Mouse (Mus musculus) CH12.LX (cell line): ENCODE measurements around the gene Arl8a. TPM values are rescaled to one million over a fixed set of nuclear protein-coding genes. Genes with fewer than 3 reads are reported as not detected.

Experiments used
- DNase-seq: peaks from one replicate; pipeline ENCODE4 v3.0.0-alpha.2; 2013; ENCODE audit errors: extremely low read depth
- H3K27ac ChIP-seq: 2 replicates; pipeline ENCODE4 v1.5.1; 2012; ENCODE audit warnings: low read depth, mild to moderate bottlenecking, control low read depth, moderate library complexity; ENCODE audit not compliant: insufficient read depth
- H3K27me3 ChIP-seq: replicated peaks from 2 replicates; pipeline ENCODE3; 2012; ENCODE audit warnings: inconsistent platforms
- H3K36me3 ChIP-seq, 2 experiments: replicated peaks in 1 of 2; 2 replicates each; pipeline versions ENCODE3 to v1.6.1; 2012; ENCODE audit warnings: inconsistent platforms in 1 of 2, low read length in 1 of 2, mild to moderate bottlenecking in 1 of 2, mixed read lengths in 1 of 2, moderate library complexity in 1 of 2; ENCODE audit not compliant: control insufficient read depth in 1 of 2, insufficient read depth in 1 of 2
- H3K4me1 ChIP-seq, 2 experiments: 2 replicates each; pipeline ENCODE4 v1.6.1; 2012; ENCODE audit warnings: inconsistent platforms in 1 of 2, moderate library complexity in 1 of 2; ENCODE audit not compliant: insufficient read depth in 2 of 2, control insufficient read depth in 1 of 2
- H3K4me2 ChIP-seq: 2 replicates; pipeline ENCODE4 v1.6.1; 2012; ENCODE audit warnings: low read depth, mild to moderate bottlenecking, control low read depth; ENCODE audit not compliant: poor library complexity, insufficient read depth, severe bottlenecking
- H3K4me3 ChIP-seq, 3 experiments: fragments of 150-350 bp in 1 of 3; sonication (generic) in 1 of 3; replicated peaks in 1 of 3; 2 replicates each; pipeline versions ENCODE3 to v1.5.1; 2011 to 2012; ENCODE audit warnings: low read depth in 2 of 3, low read length in 2 of 3, mild to moderate bottlenecking in 2 of 3, moderate library complexity in 2 of 3, control low read depth in 1 of 3, improper control_type of control experiment in 1 of 3, inconsistent platforms in 1 of 3, mixed read lengths in 1 of 3; ENCODE audit not compliant: poor library complexity in 1 of 3
- H3K79me2 ChIP-seq: replicated peaks from 2 replicates; pipeline ENCODE4 v1.6.1; 2012; ENCODE audit warnings: mild to moderate bottlenecking, moderate library complexity; ENCODE audit not compliant: control insufficient read depth, poor library complexity, insufficient read depth, severe bottlenecking; ENCODE audit errors: extremely low read depth
- H3K9ac ChIP-seq: 2 replicates; pipeline ENCODE4 v1.6.1; 2012; ENCODE audit warnings: low read depth, mild to moderate bottlenecking, control low read depth, moderate library complexity; ENCODE audit not compliant: insufficient read depth
- H3K9me3 ChIP-seq: replicated peaks from 2 replicates; pipeline ENCODE3; 2012; ENCODE audit warnings: low read length, inconsistent platforms, mixed read lengths
- BHLHE40 ChIP-seq: IDR thresholded peaks from 2 replicates; pipeline ENCODE4 v1.6.1; 2011; ENCODE audit warnings: mild to moderate bottlenecking, low read depth, low read length, improper control_type of control experiment
- CHD1 ChIP-seq: IDR thresholded peaks from 2 replicates; pipeline ENCODE4 v1.6.1; 2012; ENCODE audit warnings: low read depth, low read length, improper control_type of control experiment, inconsistent platforms
- CHD2 ChIP-seq: IDR thresholded peaks from 2 replicates; pipeline ENCODE4 v1.6.1; 2011; ENCODE audit warnings: low read length, improper control_type of control experiment
- CTCF ChIP-seq, 2 experiments: IDR thresholded peaks in 1 of 2; conservative IDR thresholded peaks in 1 of 2; 2 replicates each; pipeline ENCODE4 v1.5.1; 2011 to 2012; ENCODE audit warnings: low read depth in 2 of 2, low read length in 2 of 2, improper control_type of control experiment in 1 of 2, inconsistent platforms in 1 of 2, mild to moderate bottlenecking in 1 of 2, moderate library complexity in 1 of 2
- E2F4 ChIP-seq: IDR thresholded peaks from 2 replicates; pipeline ENCODE4 v1.6.1; 2011; ENCODE audit warnings: low read depth, low read length, improper control_type of control experiment; ENCODE audit not compliant: insufficient replicate concordance
- ELF1 ChIP-seq: IDR thresholded peaks from 2 replicates; pipeline ENCODE4 v1.6.1; 2014; ENCODE audit warnings: low read depth, mild to moderate bottlenecking, inconsistent platforms, low read length, improper control_type of control experiment
- EP300 ChIP-seq: IDR thresholded peaks from 2 replicates; pipeline ENCODE4 v1.6.1; 2011; ENCODE audit warnings: low read length, improper control_type of control experiment
- ETS1 ChIP-seq: conservative IDR thresholded peaks from 2 replicates; pipeline ENCODE4 v1.6.1; 2012; ENCODE audit warnings: low read depth, mild to moderate bottlenecking, inconsistent platforms, low read length, improper control_type of control experiment, moderate library complexity
- GABPA ChIP-seq: IDR thresholded peaks from 2 replicates; pipeline ENCODE4 v1.6.1; 2012; ENCODE audit warnings: low read depth, low read length, improper control_type of control experiment, inconsistent platforms; ENCODE audit not compliant: insufficient replicate concordance
- IRF4 ChIP-seq: IDR thresholded peaks from 2 replicates; pipeline ENCODE4 v1.6.1; 2014; ENCODE audit warnings: low read depth, mild to moderate bottlenecking, inconsistent platforms, low read length, improper control_type of control experiment
- JUN ChIP-seq: IDR thresholded peaks from 2 replicates; pipeline ENCODE4 v1.6.1; 2011; ENCODE audit warnings: low read depth, mild to moderate bottlenecking, low read length, improper control_type of control experiment, moderate library complexity; ENCODE audit not compliant: insufficient read depth
- JUND ChIP-seq: conservative IDR thresholded peaks from 2 replicates; pipeline ENCODE4 v1.6.1; 2011; ENCODE audit warnings: low read depth, low read length, improper control_type of control experiment
- KAT2A ChIP-seq: IDR thresholded peaks from 2 replicates; pipeline ENCODE4 v1.6.1; 2012; ENCODE audit warnings: low read length, improper control_type of control experiment, inconsistent platforms; ENCODE audit not compliant: insufficient replicate concordance
- MAFK ChIP-seq: IDR thresholded peaks from 2 replicates; pipeline ENCODE4 v1.6.1; 2011; ENCODE audit warnings: low read length, improper control_type of control experiment; ENCODE audit not compliant: insufficient replicate concordance
- MAX ChIP-seq: IDR thresholded peaks from 2 replicates; pipeline ENCODE4 v1.6.1; 2011; ENCODE audit warnings: low read length, improper control_type of control experiment
- MEF2A ChIP-seq: IDR thresholded peaks from 2 replicates; pipeline ENCODE4 v1.6.1; 2014; ENCODE audit warnings: low read depth, mild to moderate bottlenecking, inconsistent platforms, low read length, improper control_type of control experiment, borderline replicate concordance
- MXI1 ChIP-seq: IDR thresholded peaks from 2 replicates; pipeline ENCODE4 v1.6.1; 2011; ENCODE audit warnings: mild to moderate bottlenecking, low read depth, low read length, improper control_type of control experiment
- NELFE ChIP-seq: IDR thresholded peaks from 2 replicates; pipeline ENCODE4 v1.6.1; 2011; ENCODE audit warnings: low read depth, low read length, improper control_type of control experiment
- POLR2A ChIP-seq: IDR thresholded peaks from 2 replicates; pipeline ENCODE4 v1.6.1; 2011; ENCODE audit warnings: low read depth, mild to moderate bottlenecking, improper control_type of control experiment, low read length
- POLR2AphosphoS2 ChIP-seq: IDR thresholded peaks from 2 replicates; pipeline ENCODE4 v1.6.1; 2011; ENCODE audit warnings: low read depth, low read length, improper control_type of control experiment
- RAD21 ChIP-seq: IDR thresholded peaks from 2 replicates; pipeline ENCODE4 v1.6.1; 2011; ENCODE audit warnings: low read depth, mild to moderate bottlenecking, low read length, improper control_type of control experiment, moderate library complexity
- RCOR1 ChIP-seq: conservative IDR thresholded peaks from 2 replicates; pipeline ENCODE4 v1.6.1; 2012; ENCODE audit warnings: low read depth, mild to moderate bottlenecking, inconsistent platforms, low read length, improper control_type of control experiment
- SIN3A ChIP-seq: IDR thresholded peaks from 2 replicates; pipeline ENCODE4 v1.6.1; 2012; ENCODE audit warnings: low read length, improper control_type of control experiment, inconsistent platforms
- SMC3 ChIP-seq: IDR thresholded peaks from 2 replicates; pipeline ENCODE4 v1.6.1; 2011; ENCODE audit warnings: low read depth, low read length, improper control_type of control experiment
- TBP ChIP-seq: conservative IDR thresholded peaks from 2 replicates; pipeline ENCODE4 v1.6.1; 2011; ENCODE audit warnings: low read depth, low read length, improper control_type of control experiment
- TCF12 ChIP-seq: IDR thresholded peaks from 2 replicates; pipeline ENCODE4 v1.6.1; 2014; ENCODE audit warnings: low read depth, mild to moderate bottlenecking, inconsistent platforms, low read length, improper control_type of control experiment
- UBTF ChIP-seq: IDR thresholded peaks from 2 replicates; pipeline ENCODE4 v1.6.1; 2012; ENCODE audit warnings: low read depth, mild to moderate bottlenecking, inconsistent platforms, low read length, improper control_type of control experiment, moderate library complexity
- USF1 ChIP-seq: IDR thresholded peaks from 2 replicates; pipeline ENCODE4 v1.6.1; 2014; ENCODE audit warnings: low read depth, mild to moderate bottlenecking, inconsistent platforms, low read length, improper control_type of control experiment
- USF2 ChIP-seq: conservative IDR thresholded peaks from 2 replicates; pipeline ENCODE4 v1.6.1; 2011; ENCODE audit warnings: low read depth, low read length, improper control_type of control experiment
- ZC3H11A ChIP-seq: IDR thresholded peaks from 2 replicates; pipeline ENCODE4 v1.6.1; 2012; ENCODE audit warnings: low read depth, mild to moderate bottlenecking, inconsistent platforms, low read length, improper control_type of control experiment
- ZKSCAN1 ChIP-seq: IDR thresholded peaks from 2 replicates; pipeline ENCODE4 v1.6.1; 2012; ENCODE audit warnings: low read depth, inconsistent platforms, low read length, improper control_type of control experiment, borderline replicate concordance
- ZMIZ1 ChIP-seq: IDR thresholded peaks from 2 replicates; pipeline ENCODE4 v1.6.1; 2012; ENCODE audit warnings: low read depth, mild to moderate bottlenecking, inconsistent platforms, low read length, improper control_type of control experiment
- ZNF384 ChIP-seq: IDR thresholded peaks from 2 replicates; pipeline ENCODE4 v1.6.1; 2012; ENCODE audit warnings: low read depth, low read length, improper control_type of control experiment, inconsistent platforms
- dilution Hi-C: fragments of 300-500 bp; cut with MboI; formaldehyde crosslinking; loops from 2 replicates; pipeline ENCODE4 v1.14.3; 2020; ENCODE audit warnings: low sequenced_read_pairs; ENCODE audit not compliant: extremely low pct_unique_long_range_greater_than_20kb, extremely low pct_ligation_motif_present
- in situ Hi-C: fragments of 300-500 bp; cut with MboI; formaldehyde crosslinking; loops from 3 replicates; pipeline ENCODE4 v1.14.3; 2019; ENCODE audit warnings: low sequenced_read_pairs, low pct_ligation_motif_present, low pct_unique_long_range_greater_than_20kb, mixed read lengths
- polyA plus RNA-seq: library from polyadenylated mRNA; unstranded; fragments of >175 nt; gene quantifications from 2 replicates; pipeline ENCODE4 v1.2.1, GENCODE M21; 2012; ENCODE audit warnings: low read depth; ENCODE audit not compliant: insufficient read length
- total RNA-seq, 2 experiments: library from RNA; depleted of rRNA; stranded (reverse); fragments of 300-350 nt in 1 of 2; fragments of >200 nt in 1 of 2; gene quantifications; 2 replicates each; pipeline ENCODE4 v1.2.3; 2012 to 2014

Arl8a gene
- total and polyA plus RNA-seq, 3 experiments: 4.2 to 52.7 (median 10.9) TPM

- DNase-seq: no peak
- H3K27ac ChIP-seq: no peak overlapping the region
- H3K79me2 ChIP-seq: no peaks in the 10 kb centered on the region
- H3K4me1 ChIP-seq: peaks cover 8 to 30% of the 10 kb centered on the region in 2 experiments
- H3K36me3 ChIP-seq: no peaks in the 10 kb centered on the region
- no peak overlapping the region for H3K4me3 ChIP-seq
- no peak overlapping the region for H3K4me2 ChIP-seq
- H3K9ac ChIP-seq: no peak overlapping the region
- dilution Hi-C loops (no loop called here), in situ Hi-C loops (loop anchor here (5.0 to 25.0 kb wide), 3 partner anchors 86 to 491 kb away; partner anchors contain the start of gene Elf3)
- TF ChIP-seq MAX (no peak), CTCF (conservative IDR thresholded peaks at IDR 0.05 in 1 of 2, IDR thresholded peaks at IDR 0.05 in 1 of 2; ENCODE audit: low read depth in 2 of 2, low read length in 2 of 2) (peak in 1 of 2 experiments; percentile 44; a peak in 2 of 4 replicates)
- no peaks in the 10 kb centered on the region for H3K27me3 ChIP-seq
- H3K9me3 ChIP-seq: no peaks in the 10 kb centered on the region
Measured at GRCm38 (mm10) chr1:135171202-135171601, 24.6 kb downstream of the Arl8a start.

- in situ Hi-C loops (loop anchor here (5.0 to 25.0 kb wide), 3 partner anchors 85 to 490 kb away; partner anchors contain the start of gene Elf3), dilution Hi-C loops (no loop called here)
- no peak overlapping the region for H3K27ac ChIP-seq
- DNase-seq: peak; percentile 82
- no peaks in the 10 kb centered on the region for H3K36me3 ChIP-seq
- no peak overlapping the region for H3K4me3 ChIP-seq
- no peak overlapping the region for H3K4me2 ChIP-seq
- H3K79me2 ChIP-seq: no peaks in the 10 kb centered on the region
- no peaks in the 10 kb centered on the region for H3K9me3 ChIP-seq
- H3K4me1 ChIP-seq: peaks cover 8 to 34% of the 10 kb centered on the region in 2 experiments
- no peak overlapping the region for H3K9ac ChIP-seq
- H3K27me3 ChIP-seq: no peaks in the 10 kb centered on the region
- TF ChIP-seq USF2 (no peak), MAX (no peak), TBP (0 out of 2 replicates have a peak, but pooled peaks have one; percentile 28), RAD21 (peak; percentile 97), POLR2A (no peak), ZNF384 (no peak), SMC3 (peak; percentile 96), MEF2A (no peak), MXI1 (no peak), TCF12 (no peak), KAT2A (no peak), POLR2AphosphoS2 (no peak), MAFK (no peak), SIN3A (no peak; the same call in 1 of the 2 replicates), ZC3H11A (peak; percentile 94), ZKSCAN1 (no peak), E2F4 (no peak), UBTF (no peak), USF1 (no peak), ETS1 (no peak), RCOR1 (no peak), GABPA (no peak), NELFE (no peak), JUND (no peak), CHD1 (no peak), BHLHE40 (no peak), ELF1 (no peak), ZMIZ1 (no peak), CHD2 (no peak), JUN (no peak), CTCF (conservative IDR thresholded peaks at IDR 0.05 in 1 of 2, IDR thresholded peaks at IDR 0.05 in 1 of 2; ENCODE audit: low read depth in 2 of 2, low read length in 2 of 2) (peak; percentile 47 to 96; a peak in 3 of 4 replicates), EP300 (no peak), IRF4 (no peak)
Measured at GRCm38 (mm10) chr1:135171984-135172383, 25.4 kb downstream of the Arl8a start.
